Mouse (Mus musculus): ENCODE data around the gene Rsbn1l.

- TF ChIP-seq CTCF (IDR thresholded peaks at IDR 0.05; ENCODE audit: borderline replicate concordance, extremely low read depth, insufficient read depth, insufficient read length): no peak
- no peak for TF ChIP-seq POLR2A (IDR thresholded peaks at IDR 0.05; ENCODE audit: borderline replicate concordance, extremely low read depth, insufficient read depth, insufficient read length, poor library complexity, severe bottlenecking)
Measured at GRCm38 (mm10) chr5:21001622-21002315, 45.6 kb upstream of the Rsbn1l start.

Measured in brain, embryonic 14.5 days (tissue).